Mouse (Mus musculus) inflammation-experienced regulatory T-cells, adult 16 weeks (primary cell): ENCODE data around the gene Ccne1. TPM values are rescaled to one million over a fixed set of nuclear protein-coding genes. Genes with fewer than 3 reads are reported as not detected.

Source experiments
- polyA plus RNA-seq: library from polyadenylated mRNA; unstranded; fragments of 100-300 nt; shearing (Covaris generic); gene quantifications from one replicate; pipeline ENCODE4 v1.2.1, GENCODE M21; 2017

Ccne1 gene
- polyA plus RNA-seq: 2.1 TPM

GRCm38 (mm10) chr7:38107371-38108259, at the start of gene Ccne1:
Gene Ccne1 (minus strand): TSS chr7:38107534.

Other genes starting within 250 kb of the Ccne1 start
- gene Uri1, start 84.0 kb downstream of the Ccne1 start, polyA plus RNA-seq: 17.3 TPM
- gene 1600014C10Rik, start 75.7 kb upstream of the Ccne1 start, polyA plus RNA-seq: 161 TPM
- 0.63 TPM for gene Plekhf1, start 120.5 kb upstream of the Ccne1 start, polyA plus RNA-seq
- 30.4 TPM for gene Pop4, start 163.9 kb upstream of the Ccne1 start, polyA plus RNA-seq